Mouse (Mus musculus) ES-CJ7 (cell line): Measurements from ENCODE around the gene Neurod2.

ENCODE experiments used
- DNase-seq: peaks from one replicate; pipeline ENCODE4 v3.0.0; 2011; ENCODE audit warnings: low read depth, low spot score

The Neurod2 gene

GRCm38 (mm10) chr11:98332841-98333240 lies 3.4 kb upstream of the Neurod2 start:
- no peak for DNase-seq

- DNase-seq = no peak
Observed at GRCm38 (mm10) chr11:98332186-98332585, 2.7 kb upstream of the Neurod2 start.

- DNase-seq = no peak
Observed at GRCm38 (mm10) chr11:98331401-98331800, 2.0 kb upstream of the Neurod2 start.

- DNase-seq = no peak
Observed at GRCm38 (mm10) chr11:98330745-98331204, 1.3 kb upstream of the Neurod2 start.

- no peak for DNase-seq
Observed at GRCm38 (mm10) chr11:98329960-98330744, 704 bp upstream of the Neurod2 start.

GRCm38 (mm10) chr11:98328371-98329069 lies 928 bp downstream of the Neurod2 start:
- no peak for DNase-seq

- DNase-seq = no peak
Observed at GRCm38 (mm10) chr11:98328031-98328370, 1.4 kb downstream of the Neurod2 start.

GRCm38 (mm10) chr11:98327136-98328030 lies 2.1 kb downstream of the Neurod2 start:
- peak; percentile 65 for DNase-seq

- no peak for DNase-seq
Observed at GRCm38 (mm10) chr11:98326741-98327135, 2.7 kb downstream of the Neurod2 start.

GRCm38 (mm10) chr11:98325821-98326218 lies 3.6 kb downstream of the Neurod2 start:
- DNase-seq = no peak

- DNase-seq = no peak
Observed at GRCm38 (mm10) chr11:98325191-98325820, 4.1 kb downstream of the Neurod2 start.

GRCm38 (mm10) chr11:98323933-98324332 lies 5.5 kb downstream of the Neurod2 start:
- DNase-seq = peak; percentile 71

GRCm38 (mm10) chr11:98323136-98323866 lies 6.1 kb downstream of the Neurod2 start:
- no peak for DNase-seq

GRCm38 (mm10) chr11:98322159-98322558 lies 7.3 kb downstream of the Neurod2 start:
- DNase-seq = no peak

- no peak for DNase-seq
Observed at GRCm38 (mm10) chr11:98321677-98322003, 7.8 kb downstream of the Neurod2 start.

GRCm38 (mm10) chr11:98320806-98321676 lies 8.4 kb downstream of the Neurod2 start:
- DNase-seq = no peak

GRCm38 (mm10) chr11:98320381-98320780 lies 9.1 kb downstream of the Neurod2 start:
- no peak for DNase-seq

GRCm38 (mm10) chr11:98319944-98320343 lies 9.5 kb downstream of the Neurod2 start:
- DNase-seq = no peak

GRCm38 (mm10) chr11:98319544-98319943 lies 9.9 kb downstream of the Neurod2 start:
- DNase-seq = no peak

GRCm38 (mm10) chr11:98319120-98319519 lies 10.3 kb downstream of the Neurod2 start:
- DNase-seq = no peak
